Mouse (Mus musculus): ENCODE data around the gene Camta2.

Gene Camta2

DNA sequence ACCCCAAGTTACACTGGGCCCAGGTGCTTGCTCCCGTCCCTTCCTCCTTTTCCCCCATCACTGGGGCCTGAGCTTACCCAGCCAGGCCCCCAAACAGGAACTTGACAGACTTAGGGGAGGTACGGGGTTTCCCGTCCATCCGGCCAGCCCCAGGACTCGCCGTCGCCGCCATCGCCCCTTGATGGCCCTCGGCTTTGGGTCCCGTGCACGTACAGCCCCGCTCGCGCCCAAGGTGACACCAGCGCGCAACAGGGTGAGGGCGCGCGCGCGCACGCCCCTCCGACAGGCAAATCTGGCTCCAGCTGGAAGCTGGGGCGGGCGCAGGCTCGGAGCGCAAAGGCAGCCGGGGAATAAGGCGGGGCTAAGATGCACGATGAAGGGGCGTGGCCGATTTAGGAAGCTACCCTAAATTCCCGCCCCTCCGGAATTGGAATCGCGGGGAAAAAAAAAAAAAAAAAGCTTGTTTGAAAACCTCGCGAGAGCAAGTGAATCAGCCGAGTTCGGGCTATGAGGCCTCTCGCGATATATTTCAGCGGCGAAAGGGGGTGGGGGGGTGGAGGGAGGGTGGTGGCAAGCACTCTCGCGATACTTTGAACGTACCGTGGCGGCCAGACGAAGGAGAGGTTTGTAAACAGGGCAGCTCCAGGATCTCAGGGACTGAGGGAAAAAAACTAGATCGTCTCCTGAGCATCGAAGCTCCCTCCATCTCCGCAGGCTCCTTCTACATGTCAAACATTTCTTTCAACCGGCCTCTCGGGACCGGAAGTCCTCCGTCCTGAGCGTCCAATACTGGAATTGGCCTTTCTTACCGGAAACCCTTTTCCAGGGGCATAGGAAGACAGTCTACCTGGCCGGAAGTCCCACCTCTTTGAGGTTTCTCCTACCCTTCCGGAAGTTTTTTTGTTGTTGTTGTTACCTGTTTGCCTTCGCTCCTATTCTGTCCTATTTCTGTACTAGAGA is 40.9 kb downstream of the Camta2 start, which contains the start of the genes Rnf167 and Slc25a11:
Gene Rnf167, plus strand, starts transcription at position 545 of the 960 bp plus-strand sequence.
Gene Slc25a11, minus strand, starts transcription at position 789 of the 960 bp plus-strand sequence.
- peak; percentile 97 to 98 for DNase-seq

GRCm38 (mm10) chr11:70646259-70646555 is 41.7 kb downstream of the Camta2 start:
- peak; percentile 53 to 66 for DNase-seq

GRCm38 (mm10) chr11:70645461-70646258 is 42.2 kb downstream of the Camta2 start:
- no peak for DNase-seq

DNA sequence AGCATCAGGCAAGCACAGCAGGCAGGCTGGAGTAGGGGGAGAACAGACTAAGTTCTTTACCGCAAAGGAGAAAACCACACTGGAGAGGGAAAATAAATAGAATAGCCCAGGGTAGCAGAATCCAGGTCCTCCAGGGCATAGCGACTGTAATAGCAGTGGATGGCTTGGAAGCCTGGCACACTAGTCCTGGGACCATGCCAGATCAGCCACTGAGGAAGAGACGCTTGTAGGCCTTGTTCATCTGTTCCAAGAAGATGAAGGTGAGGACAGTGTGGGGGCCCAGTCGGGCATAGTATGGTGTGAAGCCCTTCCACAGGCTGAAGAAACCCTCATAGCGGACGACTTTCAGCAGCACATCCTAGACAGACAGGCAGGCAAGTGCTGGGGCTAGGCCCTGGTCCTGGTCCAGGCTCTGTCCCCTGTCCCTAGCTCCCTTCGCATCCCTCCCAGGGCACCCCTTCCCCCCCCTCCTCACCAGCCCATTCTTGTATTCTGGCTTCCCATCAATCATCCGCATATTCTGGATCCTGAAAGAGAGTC is 43.3 kb downstream of the Camta2 start:
- peak; percentile 50 to 51 for DNase-seq

- DNase-seq = peak in 1 of 2 experiments; percentile 28
Observed at GRCm38 (mm10) chr11:70643051-70643450, 44.9 kb downstream of the Camta2 start.

GRCm38 (mm10) chr11:70641241-70641640 is 46.7 kb downstream of the Camta2 start:
- DNase-seq = no peak

DNA sequence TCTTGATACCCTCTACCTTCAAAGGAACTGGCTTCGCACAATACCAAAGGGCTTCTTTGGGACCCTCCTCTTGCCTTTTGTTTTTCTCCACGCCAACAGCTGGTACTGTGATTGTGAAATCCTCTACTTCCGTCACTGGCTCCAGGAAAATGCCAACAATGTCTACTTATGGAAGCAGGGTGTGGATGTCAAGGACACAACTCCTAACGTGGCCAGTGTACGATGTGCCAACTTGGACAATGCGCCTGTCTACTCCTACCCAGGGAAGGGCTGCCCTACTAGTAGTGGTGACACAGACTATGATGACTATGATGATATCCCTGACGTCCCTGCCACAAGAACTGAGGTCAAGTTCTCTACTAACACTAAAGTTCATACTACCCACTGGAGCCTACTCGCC is 47.9 kb downstream of the Camta2 start:
- no peak for DNase-seq

DNA sequence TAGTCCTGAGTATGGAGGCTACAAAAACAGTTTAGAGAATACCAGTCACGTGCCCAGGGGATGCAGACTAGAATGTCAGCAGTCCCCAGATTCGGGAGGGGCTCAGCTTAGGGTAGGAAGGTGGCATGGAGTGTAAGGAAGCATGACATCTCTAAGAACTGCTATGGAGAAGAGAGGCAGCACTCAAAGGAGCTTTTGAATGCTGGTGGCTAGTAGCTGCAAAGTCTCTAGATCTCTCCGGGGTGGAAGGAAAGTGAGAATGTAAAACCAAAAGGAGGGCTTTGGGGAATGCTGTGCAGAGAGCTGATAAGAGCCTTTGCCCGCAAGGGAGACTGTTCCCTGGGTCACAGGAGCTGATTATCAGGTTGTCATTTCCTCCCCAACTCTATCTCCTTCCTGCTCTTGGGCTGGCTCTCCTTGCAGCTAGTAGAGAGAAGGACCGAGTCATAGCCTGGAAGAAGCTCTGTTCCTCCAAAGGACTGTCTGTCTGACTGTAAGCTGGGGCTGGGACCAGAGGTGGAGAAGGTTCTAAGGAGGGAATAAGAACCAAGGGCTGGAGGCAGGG is 49.1 kb downstream of the Camta2 start, which contains the start of gene Gp1ba:
Gene Gp1ba, plus strand, starts transcription at position 409 of the 565 bp plus-strand sequence.
- DNase-seq = no peak

GRCm38 (mm10) chr11:70638293-70638692 is 49.6 kb downstream of the Camta2 start:
- no peak for DNase-seq

GRCm38 (mm10) chr11:70637764-70638163 is 50.1 kb downstream of the Camta2 start:
- DNase-seq = no peak

- DNase-seq = no peak
Observed at GRCm38 (mm10) chr11:70635601-70636000, 52.3 kb downstream of the Camta2 start.

- DNase-seq = no peak
Observed at GRCm38 (mm10) chr11:70630129-70630528, 57.8 kb downstream of the Camta2 start.

DNA sequence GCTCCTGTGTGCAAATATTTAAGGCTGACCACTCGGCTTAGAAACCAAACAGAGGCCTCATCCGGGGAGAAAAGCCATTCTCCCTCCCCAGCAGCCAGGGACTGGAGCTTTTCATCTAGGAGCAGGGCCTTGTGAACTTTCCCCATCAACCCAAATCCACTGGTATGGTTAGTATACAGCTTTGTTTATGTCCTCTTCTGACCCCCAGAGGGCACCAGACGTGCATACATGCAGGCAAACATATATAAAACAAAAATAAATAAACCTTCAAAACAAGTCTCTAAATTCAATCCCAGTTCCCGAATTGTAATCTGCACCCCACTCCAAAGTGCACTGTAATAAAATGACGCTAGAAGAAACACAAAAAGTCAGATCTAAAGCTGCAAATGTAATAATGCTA is 58.3 kb downstream of the Camta2 start:
- no peak for DNase-seq

DNA sequence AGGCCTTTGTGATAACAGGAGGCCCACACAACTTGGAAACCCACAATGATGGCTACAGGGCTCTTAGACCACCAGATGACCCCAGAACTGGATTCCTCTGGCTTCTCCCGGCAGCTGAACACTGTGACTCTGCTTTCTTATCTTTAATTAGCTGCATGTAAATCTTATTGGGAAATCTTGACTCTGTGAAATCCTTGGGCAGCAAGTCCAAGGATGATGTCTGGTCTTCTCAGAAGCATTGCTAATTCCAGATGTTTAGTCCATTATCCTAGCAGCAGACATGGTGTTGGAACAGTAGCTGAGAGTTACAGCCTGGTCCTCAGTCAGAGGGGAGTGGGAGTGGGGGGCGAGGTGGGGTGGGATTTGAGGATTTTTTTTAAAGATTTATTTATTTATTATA is 59.5 kb downstream of the Camta2 start:
- no peak for DNase-seq

GRCm38 (mm10) chr11:70626877-70627276 is 61.0 kb downstream of the Camta2 start:
- no peak for DNase-seq

DNA sequence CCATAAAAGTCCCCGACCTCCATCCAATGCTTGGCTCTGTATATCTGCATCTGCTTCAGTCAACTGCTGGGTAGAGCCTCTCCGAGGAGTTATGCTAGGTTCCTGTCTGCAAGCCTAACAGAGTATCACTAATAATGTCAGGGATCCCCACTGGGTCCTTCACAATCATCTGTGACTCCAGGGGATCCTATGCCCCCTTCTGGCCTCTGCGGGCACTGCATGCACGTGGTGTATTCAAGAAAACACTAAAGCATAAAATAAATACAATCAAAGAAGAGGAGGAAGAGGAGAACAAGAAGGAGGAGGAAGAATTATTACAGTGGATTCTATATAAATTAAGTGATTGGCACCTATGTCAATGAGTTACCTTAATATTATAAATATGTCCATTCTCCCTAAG is 62.4 kb downstream of the Camta2 start:
- peak; percentile 56 to 80 for DNase-seq

DNA sequence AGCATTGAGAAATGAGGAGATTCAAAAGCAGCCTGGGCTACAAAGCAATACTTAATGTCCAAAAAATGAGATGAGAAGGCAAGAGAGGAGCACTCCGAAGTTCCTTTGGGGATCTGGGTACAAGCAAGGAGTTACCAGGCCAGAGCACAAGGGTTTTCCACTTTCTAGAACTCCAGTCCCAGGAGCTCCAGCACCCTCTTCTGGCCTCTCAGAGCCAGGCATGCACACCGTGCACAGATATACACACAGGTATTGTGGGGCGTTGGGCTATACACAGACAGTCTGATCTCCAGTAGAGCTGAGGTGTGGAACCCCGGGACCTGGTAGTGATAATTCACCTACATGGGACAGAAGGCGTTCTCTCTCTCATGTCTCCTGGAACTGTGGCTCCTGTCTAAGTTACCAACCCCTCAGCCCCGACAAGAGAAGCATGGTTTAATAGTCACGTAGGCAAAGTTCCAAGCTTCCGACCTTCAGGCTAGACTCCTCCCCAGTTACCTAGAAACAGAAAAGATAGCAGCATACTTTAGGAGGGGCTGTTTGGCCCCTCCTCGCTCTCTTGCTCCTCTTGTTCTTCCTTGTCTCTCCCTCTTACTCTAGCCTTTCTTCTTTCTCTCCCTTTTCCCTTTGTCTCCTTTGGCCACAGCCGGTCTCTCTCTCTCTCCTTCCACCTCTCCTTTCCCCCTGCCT is 64.7 kb downstream of the Camta2 start:
- no peak for DNase-seq

DNA sequence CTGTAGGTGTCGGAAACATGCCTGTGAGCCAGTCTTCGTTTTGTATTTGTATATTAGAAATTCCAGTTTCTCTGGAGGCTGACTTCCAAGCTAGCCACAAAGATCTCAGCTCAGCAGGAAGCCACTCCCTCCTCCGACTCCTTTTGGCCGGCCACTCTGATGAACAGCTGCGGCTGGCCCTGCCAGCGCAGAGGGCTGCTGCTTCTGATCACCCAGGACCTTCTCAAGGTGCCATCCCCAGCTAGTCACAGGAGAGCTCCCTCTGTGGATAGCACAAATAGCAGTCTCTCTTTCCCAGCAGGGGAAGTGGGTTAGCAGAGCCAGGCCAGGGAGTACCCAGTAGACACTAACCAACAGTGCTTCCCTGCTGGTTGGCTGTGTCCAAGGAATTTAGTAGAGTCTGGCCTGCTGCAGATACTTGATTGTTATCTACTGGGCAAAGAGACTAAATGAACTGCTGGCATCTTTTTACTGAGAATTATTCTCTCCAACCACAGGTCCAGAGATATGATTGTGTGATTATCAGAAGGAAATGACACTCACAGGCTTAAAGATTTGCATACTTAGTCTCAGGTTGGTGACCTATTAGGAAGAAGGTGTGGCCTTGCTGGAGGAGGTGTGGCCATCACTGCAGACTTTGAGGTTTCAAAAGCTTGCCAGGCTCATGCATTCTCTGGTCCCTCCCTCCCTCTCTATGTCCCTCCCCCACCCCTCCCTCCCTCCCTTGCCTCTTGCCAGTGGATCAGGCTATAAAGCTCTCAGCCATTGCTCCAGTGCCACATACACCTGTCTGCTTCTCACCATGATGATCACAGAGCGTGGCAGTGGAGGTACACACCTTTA is 65.7 kb downstream of the Camta2 start:
- no peak for DNase-seq
